Mouse (Mus musculus): Measurements from ENCODE around the gene Lypd3. TPM values are rescaled to one million over a fixed set of nuclear protein-coding genes. Genes with fewer than 3 reads are reported as not detected.

Gene Lypd3
- polyA plus RNA-seq, 1 experiment from 2014 or later = 0.13 TPM

- H3K27ac ChIP-seq (replicated peaks; ENCODE audit: low read depth, low read length) = no peak overlapping the region
- H3K4me1 ChIP-seq (ENCODE audit: control insufficient read depth, insufficient read depth, low read length) = peaks cover 4% of the 10 kb centered on the region; the same call in 1 of the 2 replicates
- ATAC-seq (ENCODE audit: low FRiP score, low TSS enrichment) (no peak), DNase-seq (no peak)
- H3K9ac ChIP-seq (replicated peaks; ENCODE audit: low read length) = no peak overlapping the region
- no peak overlapping the region for H3K4me3 ChIP-seq (replicated peaks; ENCODE audit: low read depth, low read length)
- H3K27me3 ChIP-seq (ENCODE audit: control insufficient read depth, insufficient read depth, low read length) = peaks cover 46% of the 10 kb centered on the region
- H3K36me3 ChIP-seq (ENCODE audit: control insufficient read depth, insufficient read depth, low read length) = no peaks in the 10 kb centered on the region
- WGBS = 56% methylated on average over 13 of the region's 13 CpGs
- H3K9me3 ChIP-seq (ENCODE audit: control insufficient read depth, low read length) = no peaks in the 10 kb centered on the region
- H3K4me2 ChIP-seq (ENCODE audit: low read length) = no peak overlapping the region
These were observed 4.1 kb downstream of the Lypd3 start for GRCm38 (mm10) chr7:24640450-24640849.

GRCm38 (mm10) chr7:24642491-24642890 is 6.1 kb downstream of the Lypd3 start:
- no peak overlapping the region for H3K27ac ChIP-seq (replicated peaks; ENCODE audit: low read depth, low read length)
- H3K4me2 ChIP-seq (ENCODE audit: low read length) = no peak overlapping the region
- ATAC-seq (ENCODE audit: low FRiP score, low TSS enrichment) (no peak), DNase-seq (peak; percentile 66)
- no peaks in the 10 kb centered on the region for H3K36me3 ChIP-seq (ENCODE audit: control insufficient read depth, insufficient read depth, low read length)
- H3K4me1 ChIP-seq (ENCODE audit: control insufficient read depth, insufficient read depth, low read length) = peaks cover 4% of the 10 kb centered on the region; the same call in 1 of the 2 replicates
- H3K9me3 ChIP-seq (ENCODE audit: control insufficient read depth, low read length) = no peaks in the 10 kb centered on the region
- no peak overlapping the region for H3K4me3 ChIP-seq (replicated peaks; ENCODE audit: low read depth, low read length)
- H3K9ac ChIP-seq (replicated peaks; ENCODE audit: low read length) = no peak overlapping the region
- WGBS = 8% methylated on average over 9 of the region's 9 CpGs
- H3K27me3 ChIP-seq (ENCODE audit: control insufficient read depth, insufficient read depth, low read length) = peaks cover 29% of the 10 kb centered on the region

GRCm38 (mm10) chr7:24644492-24644891 is 8.1 kb downstream of the Lypd3 start:
- 83% methylated on average over 6 of the region's 6 CpGs for WGBS
- DNase-seq = no peak
- Histone ChIP-seq H3K27ac (replicated peaks; ENCODE audit: low read depth, low read length) (no peak overlapping the region), H3K4me2 (ENCODE audit: low read length) (no peak overlapping the region), H3K27me3 (ENCODE audit: control insufficient read depth, insufficient read depth, low read length) (peaks cover 9% of the 10 kb centered on the region), H3K36me3 (ENCODE audit: control insufficient read depth, insufficient read depth, low read length) (no peaks in the 10 kb centered on the region), H3K9ac (replicated peaks; ENCODE audit: low read length) (no peak overlapping the region), H3K4me1 (ENCODE audit: control insufficient read depth, insufficient read depth, low read length) (no peaks in the 10 kb centered on the region), H3K9me3 (ENCODE audit: control insufficient read depth, low read length) (no peaks in the 10 kb centered on the region), H3K4me3 (replicated peaks; ENCODE audit: low read depth, low read length) (no peak overlapping the region)
- ATAC-seq (ENCODE audit: low FRiP score, low TSS enrichment) = no peak

GRCm38 (mm10) chr7:24644996-24645395 is 8.6 kb downstream of the Lypd3 start:
- Histone ChIP-seq H3K4me1 (ENCODE audit: control insufficient read depth, insufficient read depth, low read length) (no peaks in the 10 kb centered on the region), H3K36me3 (ENCODE audit: control insufficient read depth, insufficient read depth, low read length) (no peaks in the 10 kb centered on the region), H3K27ac (replicated peaks; ENCODE audit: low read depth, low read length) (no peak overlapping the region), H3K9me3 (ENCODE audit: control insufficient read depth, low read length) (no peaks in the 10 kb centered on the region), H3K4me2 (ENCODE audit: low read length) (no peak overlapping the region), H3K27me3 (ENCODE audit: control insufficient read depth, insufficient read depth, low read length) (peaks cover 7% of the 10 kb centered on the region), H3K4me3 (replicated peaks; ENCODE audit: low read depth, low read length) (no peak overlapping the region), H3K9ac (replicated peaks; ENCODE audit: low read length) (no peak overlapping the region)
- DNase-seq (no peak), ATAC-seq (ENCODE audit: low FRiP score, low TSS enrichment) (no peak)
- 77% methylated on average over 7 of the region's 7 CpGs for WGBS

- Histone ChIP-seq H3K9me3 (ENCODE audit: control insufficient read depth, low read length) (no peaks in the 10 kb centered on the region), H3K9ac (replicated peaks; ENCODE audit: low read length) (no peak overlapping the region), H3K27me3 (ENCODE audit: control insufficient read depth, insufficient read depth, low read length) (no peaks in the 10 kb centered on the region), H3K36me3 (ENCODE audit: control insufficient read depth, insufficient read depth, low read length) (no peaks in the 10 kb centered on the region), H3K4me3 (replicated peaks; ENCODE audit: low read depth, low read length) (no peak overlapping the region), H3K4me1 (ENCODE audit: control insufficient read depth, insufficient read depth, low read length) (no peaks in the 10 kb centered on the region), H3K27ac (replicated peaks; ENCODE audit: low read depth, low read length) (no peak overlapping the region), H3K4me2 (ENCODE audit: low read length) (no peak overlapping the region)
- 82% methylated on average over 7 of the region's 7 CpGs for WGBS
- DNase-seq (no peak), ATAC-seq (ENCODE audit: low FRiP score, low TSS enrichment) (no peak)
These were observed 10.1 kb downstream of the Lypd3 start for GRCm38 (mm10) chr7:24646486-24646885.

- DNase-seq (peak; percentile 66), ATAC-seq (ENCODE audit: low FRiP score, low TSS enrichment) (no peak)
- H3K9ac ChIP-seq (replicated peaks; ENCODE audit: low read length) = no peak overlapping the region
- H3K4me3 ChIP-seq (replicated peaks; ENCODE audit: low read depth, low read length) = no peak overlapping the region
- no peak overlapping the region for H3K4me2 ChIP-seq (ENCODE audit: low read length)
- no peaks in the 10 kb centered on the region for H3K9me3 ChIP-seq (ENCODE audit: control insufficient read depth, low read length)
- H3K36me3 ChIP-seq (ENCODE audit: control insufficient read depth, insufficient read depth, low read length) = no peaks in the 10 kb centered on the region
- no peaks in the 10 kb centered on the region for H3K27me3 ChIP-seq (ENCODE audit: control insufficient read depth, insufficient read depth, low read length)
- no peaks in the 10 kb centered on the region for H3K4me1 ChIP-seq (ENCODE audit: control insufficient read depth, insufficient read depth, low read length)
- no peak overlapping the region for H3K27ac ChIP-seq (replicated peaks; ENCODE audit: low read depth, low read length)
- WGBS = 21% methylated on average over 7 of the region's 7 CpGs
These were observed 17.3 kb downstream of the Lypd3 start for GRCm38 (mm10) chr7:24653681-24654080.

GRCm38 (mm10) chr7:24659737-24660357 is 23.5 kb downstream of the Lypd3 start:
- Histone ChIP-seq H3K9ac (replicated peaks; ENCODE audit: low read length) (no peak overlapping the region), H3K4me2 (ENCODE audit: low read length) (no peak overlapping the region), H3K36me3 (ENCODE audit: control insufficient read depth, insufficient read depth, low read length) (no peaks in the 10 kb centered on the region), H3K9me3 (ENCODE audit: control insufficient read depth, low read length) (no peaks in the 10 kb centered on the region), H3K27ac (replicated peaks; ENCODE audit: low read depth, low read length) (no peak overlapping the region), H3K4me3 (replicated peaks; ENCODE audit: low read depth, low read length) (no peak overlapping the region), H3K4me1 (ENCODE audit: control insufficient read depth, insufficient read depth, low read length) (no peaks in the 10 kb centered on the region), H3K27me3 (ENCODE audit: control insufficient read depth, insufficient read depth, low read length) (no peaks in the 10 kb centered on the region)
- ATAC-seq (ENCODE audit: low FRiP score, low TSS enrichment) = no peak
- 64% methylated on average over 12 of the region's 12 CpGs for WGBS
- peak; percentile 42 for DNase-seq

GRCm38 (mm10) chr7:24661118-24661904 is 25.0 kb downstream of the Lypd3 start:
- Histone ChIP-seq H3K9ac (replicated peaks; ENCODE audit: low read length) (no peak overlapping the region), H3K27ac (replicated peaks; ENCODE audit: low read depth, low read length) (no peak overlapping the region), H3K4me2 (ENCODE audit: low read length) (no peak overlapping the region), H3K36me3 (ENCODE audit: control insufficient read depth, insufficient read depth, low read length) (no peaks in the 10 kb centered on the region), H3K9me3 (ENCODE audit: control insufficient read depth, low read length) (no peaks in the 10 kb centered on the region), H3K4me3 (replicated peaks; ENCODE audit: low read depth, low read length) (no peak overlapping the region), H3K4me1 (ENCODE audit: control insufficient read depth, insufficient read depth, low read length) (no peaks in the 10 kb centered on the region), H3K27me3 (ENCODE audit: control insufficient read depth, insufficient read depth, low read length) (no peaks in the 10 kb centered on the region)
- DNase-seq (no peak), ATAC-seq (ENCODE audit: low FRiP score, low TSS enrichment) (no peak)
- 75% methylated on average over 17 of the region's 17 CpGs for WGBS

GRCm38 (mm10) chr7:24662575-24662974 is 26.2 kb downstream of the Lypd3 start:
- H3K27me3 ChIP-seq (ENCODE audit: control insufficient read depth, insufficient read depth, low read length) = no peaks in the 10 kb centered on the region
- H3K4me3 ChIP-seq (replicated peaks; ENCODE audit: low read depth, low read length) = no peak overlapping the region
- ATAC-seq (ENCODE audit: low FRiP score, low TSS enrichment) = no peak
- no peak overlapping the region for H3K4me2 ChIP-seq (ENCODE audit: low read length)
- no peak overlapping the region for H3K9ac ChIP-seq (replicated peaks; ENCODE audit: low read length)
- no peaks in the 10 kb centered on the region for H3K9me3 ChIP-seq (ENCODE audit: control insufficient read depth, low read length)
- H3K36me3 ChIP-seq (ENCODE audit: control insufficient read depth, insufficient read depth, low read length) = no peaks in the 10 kb centered on the region
- WGBS = 14% methylated on average over 8 of the region's 8 CpGs
- H3K4me1 ChIP-seq (ENCODE audit: control insufficient read depth, insufficient read depth, low read length) = no peaks in the 10 kb centered on the region
- no peak overlapping the region for H3K27ac ChIP-seq (replicated peaks; ENCODE audit: low read depth, low read length)
- DNase-seq = peak; percentile 92
